Mouse (Mus musculus) bone marrow macrophage, adult 2 months (primary cell): ENCODE data around the gene RPS10-NUDT3.
"Not testable (repeated sequence)": the region's sequence is repeated elsewhere in the genome, so short reads cannot be mapped to it uniquely, and the experiment has no call there.

Experiments used
- CTCF ChIP-seq: IDR thresholded peaks from 2 replicates; pipeline ENCODE4 v1.5.1; 2012; ENCODE audit warnings: low read depth, mild to moderate bottlenecking, low read length, moderate library complexity
- POLR2A ChIP-seq: IDR thresholded peaks from 2 replicates; pipeline ENCODE4 v1.6.1; 2012; ENCODE audit warnings: mild to moderate bottlenecking, low read depth, low read length, borderline replicate concordance

- not testable (repeated sequence) for TF ChIP-seq CTCF, POLR2A
Measured at GRCm38 (mm10) chr17:27635575-27635903, 517 bp upstream of the RPS10-NUDT3 start.
